In genomic region chr13:67128038-67128721, GRCm38 (mm10) we compare ENCODE assay signal across 8 mouse cellular contexts. TPM values are rescaled to one million over a fixed set of nuclear protein-coding genes. Genes with fewer than 3 reads are reported as not detected.
A peak's percentile ranks its signal among the peaks of the same experiment; 100 is the strongest.
DNase-seq lines count a peak whose midpoint lies in the region; ATAC-seq and TF ChIP-seq lines count a peak whose summit lies in the region.

No protein-coding gene starts in this region.

- WGBS in hindbrain, postnatal 0 days = under 1% methylated on average over 18 of the region's 18 CpGs

- H3K9ac ChIP-seq in hindbrain, postnatal 0 days (replicated peaks; ENCODE audit: low read length) = peak overlapping the region; percentile 74

- TF ChIP-seq CTCF in hindbrain, postnatal 0 days (IDR thresholded peaks at IDR 0.05; ENCODE audit: low read depth) = peak; percentile 43
- TF ChIP-seq CTCF in left cerebral cortex, adult 2 months (IDR thresholded peaks at IDR 0.05) = peak; percentile 36

- H3K27ac ChIP-seq in hindbrain, postnatal 0 days = peak overlapping the region; percentile 86
- H3K27ac ChIP-seq in left cerebral cortex, adult 2 months = peak overlapping the region; percentile 83

- H3K4me1 ChIP-seq in hindbrain, postnatal 0 days (ENCODE audit: insufficient read depth, low read length) = no peaks in the 10 kb centered on the region

- no peaks in the 10 kb centered on the region for H3K36me3 ChIP-seq in hindbrain, postnatal 0 days (ENCODE audit: insufficient read depth, low read length)

- H3K27me3 ChIP-seq in hindbrain, postnatal 0 days (ENCODE audit: insufficient read depth, low read length) = no peaks in the 10 kb centered on the region

- H3K4me2 ChIP-seq in hindbrain, postnatal 0 days (ENCODE audit: low read depth, low read length) = peak overlapping the region; percentile 79

- intact Hi-C loops in left cerebral cortex, adult 2 months (cut with DNase I) = loop anchor here (1.0 to 2.0 kb wide), 4 partner anchors 20 to 178 kb away; partner anchors contain the start of genes Gm28557, Rsl1, Zfp457 and Zfp712

- peak; percentile 47 for DNase-seq in WW6 (ENCODE audit: low read depth, low spot score)
- peak; percentile 46 to 69 for DNase-seq in cerebellum, postnatal 4 days (ENCODE audit: low spot score in 2 of 2)
- DNase-seq in gastrocnemius, adult 18-20 months (ENCODE audit: low spot score) = peak; percentile 89
- DNase-seq in hindbrain, postnatal 0 days (ENCODE audit: low spot score) = peak; percentile 95
- DNase-seq in left cerebral cortex, adult 2 months (ENCODE audit: extremely low spot score in 1 of 2, low spot score in 2 of 2) = peak; percentile 83 to 88
- peak; percentile 93 to 97 for DNase-seq in right cerebral cortex, adult 2 months (ENCODE audit: low spot score in 2 of 2)
- DNase-seq in urinary bladder, postnatal 36 days (ENCODE audit: low spot score in 2 of 2) = peak; percentile 78 to 82

- no peaks in the 10 kb centered on the region for H3K9me3 ChIP-seq in hindbrain, postnatal 0 days (ENCODE audit: low read length)

- peak overlapping the region; percentile 73 for H3K4me3 ChIP-seq in hindbrain, postnatal 0 days (ENCODE audit: low read length)
- peak overlapping the region; percentile 53 for H3K4me3 ChIP-seq in left cerebral cortex, adult 2 months

- peak; percentile 98 for ATAC-seq in hindbrain, postnatal 0 days
- ATAC-seq in megakaryocyte, adult 5-6 weeks (ENCODE audit: poor library complexity, severe bottlenecking) = peak; percentile 95

RNA-seq across cellular contexts. Expression of gene Zfp759, which starts 6.7 kb away (rescaled TPM):
- total RNA-seq in gastrocnemius, adult 18-20 months (2021) = 1 to 10 TPM; 5.7 to 7.4 TPM
- total RNA-seq in hindbrain, postnatal 0 days (2014; rRNA removed) = 4.8 and 5.9 TPM in 2 replicates
- polyA plus RNA-seq in hindbrain, postnatal 0 days (2015; fragmentation: Nextera tagmentation; extraction: Ambion mirVana) = 2.2 and 2.5 TPM in 2 replicates
- total RNA-seq in left cerebral cortex, adult 2 months (2021) = 10 to 100 TPM in 1 of 2 experiments, 1 to 10 TPM in 1; 8.8 to 10.0 TPM
- 2.1 and 2.9 TPM in 2 replicates for total RNA-seq in megakaryocyte, adult 5-6 weeks (2015)
- total RNA-seq in megakaryocyte, adult 5-6 weeks (2017) = 3.1 and 4.2 TPM in 2 replicates

RNA-seq across cellular contexts. Expression of gene Rslcan18, which starts 12.1 kb away (rescaled TPM):
- total RNA-seq in gastrocnemius, adult 18-20 months (2021) = under 1 TPM; 0.55 to 0.57 TPM
- 0.05 TPM in 1 of 2 replicates, not detected in the other for total RNA-seq in hindbrain, postnatal 0 days (2014; rRNA removed)
- polyA plus RNA-seq in hindbrain, postnatal 0 days (2015; fragmentation: Nextera tagmentation; extraction: Ambion mirVana) = not detected in 2 replicates
- under 1 TPM; 0.29 to 0.44 TPM for total RNA-seq in left cerebral cortex, adult 2 months (2021)
- total RNA-seq in megakaryocyte, adult 5-6 weeks (2015) = 0.78 and 0.85 TPM in 2 replicates
- 0.22 TPM in 1 of 2 replicates, not detected in the other for total RNA-seq in megakaryocyte, adult 5-6 weeks (2017)

RNA-seq across cellular contexts. Expression of gene Gm28557, which starts 19.8 kb away (rescaled TPM):
- 1 to 10 TPM; 2.4 to 3.0 TPM for total RNA-seq in gastrocnemius, adult 18-20 months (2021)
- total RNA-seq in hindbrain, postnatal 0 days (2014; rRNA removed) = 0.43 and 2.7 TPM in 2 replicates
- polyA plus RNA-seq in hindbrain, postnatal 0 days (2015; fragmentation: Nextera tagmentation; extraction: Ambion mirVana) = 0.78 and 1.3 TPM in 2 replicates
- total RNA-seq in left cerebral cortex, adult 2 months (2021) = 1 to 10 TPM; 1.9 to 3.2 TPM
- total RNA-seq in megakaryocyte, adult 5-6 weeks (2015) = 0.62 and 2.7 TPM in 2 replicates
- 3.4 and 4.3 TPM in 2 replicates for total RNA-seq in megakaryocyte, adult 5-6 weeks (2017)

RNA-seq across cellular contexts. Expression of gene Zfp708, which starts 30.4 kb away (rescaled TPM):
- 1 to 10 TPM in 1 of 2 experiments, under 1 TPM in 1; 1.00 to 1.2 TPM for total RNA-seq in gastrocnemius, adult 18-20 months (2021)
- total RNA-seq in hindbrain, postnatal 0 days (2014; rRNA removed) = 1.8 and 4.2 TPM in 2 replicates
- polyA plus RNA-seq in hindbrain, postnatal 0 days (2015; fragmentation: Nextera tagmentation; extraction: Ambion mirVana) = 3.9 and 4.6 TPM in 2 replicates
- 1 to 10 TPM; 2.2 to 2.4 TPM for total RNA-seq in left cerebral cortex, adult 2 months (2021)
- total RNA-seq in megakaryocyte, adult 5-6 weeks (2015) = 1.4 and 2.5 TPM in 2 replicates
- total RNA-seq in megakaryocyte, adult 5-6 weeks (2017) = 0.95 and 1.4 TPM in 2 replicates

RNA-seq across cellular contexts. Expression of gene Rsl1, which starts 44.8 kb away (rescaled TPM):
- 1 to 10 TPM; 1.5 to 1.6 TPM for total RNA-seq in gastrocnemius, adult 18-20 months (2021)
- 3.0 and 7.3 TPM in 2 replicates for total RNA-seq in hindbrain, postnatal 0 days (2014; rRNA removed)
- 2.3 and 2.8 TPM in 2 replicates for polyA plus RNA-seq in hindbrain, postnatal 0 days (2015; fragmentation: Nextera tagmentation; extraction: Ambion mirVana)
- total RNA-seq in left cerebral cortex, adult 2 months (2021) = 1 to 10 TPM; 4.2 to 4.8 TPM
- 6.5 and 7.5 TPM in 2 replicates for total RNA-seq in megakaryocyte, adult 5-6 weeks (2015)
- total RNA-seq in megakaryocyte, adult 5-6 weeks (2017) = 5.0 and 5.4 TPM in 2 replicates

Comparison
In these comparisons a context has a peak if more than half of its experiments do, and no peak if none do; other contexts are left out.
1. Peak in every context shown above with its lines: DNase-seq, ATAC-seq, H3K4me3 ChIP-seq and H3K27ac ChIP-seq.